Mouse (Mus musculus) MEL (cell line): ENCODE data around the gene Cela2a. TPM values are rescaled to one million over a fixed set of nuclear protein-coding genes. Genes with fewer than 3 reads are reported as not detected.

Source experiments
- DNase-seq: peaks from one replicate; pipeline ENCODE4 v3.0.0; 2011; ENCODE audit warnings: low read depth, low spot score
- H3K27ac ChIP-seq: 2 replicates; pipeline ENCODE4 v1.5.1; 2012; ENCODE audit warnings: low read depth, mild to moderate bottlenecking, control low read depth, low read length, moderate library complexity; ENCODE audit not compliant: control insufficient read depth
- H3K27me3 ChIP-seq, 2 experiments: fragments of 150-350 bp in 1 of 2; sonication (generic) in 1 of 2; 2 replicates each; pipeline ENCODE4 v1.6.1; 2012; ENCODE audit warnings: low read length in 2 of 2, mild to moderate bottlenecking in 2 of 2, improper control_type of control experiment in 1 of 2, moderate library complexity in 1 of 2; ENCODE audit not compliant: insufficient read depth in 2 of 2, control insufficient read depth in 1 of 2
- H3K36me3 ChIP-seq, 2 experiments: 2 replicates each; pipeline ENCODE4 v1.6.1; 2012 to 2014; ENCODE audit warnings: low read length in 2 of 2, improper control_type of control experiment in 1 of 2, inconsistent platforms in 1 of 2, mild to moderate bottlenecking in 1 of 2; ENCODE audit not compliant: insufficient read depth in 2 of 2, control insufficient read depth in 1 of 2
- H3K4me1 ChIP-seq, 2 experiments: fragments of 150-350 bp in 1 of 2; sonication (generic) in 1 of 2; 2 replicates each; pipeline ENCODE4 v1.6.1; 2012; ENCODE audit warnings: low read length in 2 of 2, improper control_type of control experiment in 1 of 2, mild to moderate bottlenecking in 1 of 2; ENCODE audit not compliant: insufficient read depth in 2 of 2, control insufficient read depth in 1 of 2
- H3K4me3 ChIP-seq, 2 experiments: fragments of 150-350 bp in 1 of 2; sonication (generic) in 1 of 2; 2 replicates each; pipeline ENCODE4 v1.5.1; 2012; ENCODE audit warnings: low read depth in 2 of 2, low read length in 2 of 2, mild to moderate bottlenecking in 2 of 2, moderate library complexity in 2 of 2, control low read depth in 1 of 2, improper control_type of control experiment in 1 of 2; ENCODE audit not compliant: control insufficient read depth in 1 of 2, insufficient read depth in 1 of 2
- H3K79me2 ChIP-seq: 2 replicates; pipeline ENCODE4 v1.6.1; 2012; ENCODE audit warnings: mild to moderate bottlenecking, low read length, moderate library complexity; ENCODE audit not compliant: control insufficient read depth, poor library complexity, insufficient read depth
- H3K9ac ChIP-seq: 2 replicates; pipeline ENCODE4 v1.6.1; 2012; ENCODE audit warnings: low read depth, mild to moderate bottlenecking, control low read depth, low read length, moderate library complexity; ENCODE audit not compliant: control insufficient read depth, poor library complexity, severe bottlenecking
- H3K9me3 ChIP-seq: fragments of 150-350 bp; sonication (generic); replicated peaks from 2 replicates; pipeline ENCODE4 v1.6.1; 2012; ENCODE audit warnings: mild to moderate bottlenecking, low read length, improper control_type of control experiment, moderate library complexity; ENCODE audit not compliant: insufficient read depth
- CHD2 ChIP-seq: IDR thresholded peaks from 2 replicates; pipeline ENCODE4 v1.6.1; 2011; ENCODE audit warnings: low read length, improper control_type of control experiment
- CTCF ChIP-seq, 3 experiments: IDR thresholded peaks in 2 of 3; conservative IDR thresholded peaks in 1 of 3; 2 replicates each; pipeline ENCODE4 v1.5.1; 2011 to 2012; ENCODE audit warnings: low read length in 3 of 3, low read depth in 2 of 3, mild to moderate bottlenecking in 2 of 3, improper control_type of control experiment in 1 of 3, inconsistent platforms in 1 of 3, mixed read lengths in 1 of 3, moderate library complexity in 1 of 3; ENCODE audit not compliant: control insufficient read depth in 1 of 3, insufficient read depth in 1 of 3, poor library complexity in 1 of 3, severe bottlenecking in 1 of 3
- ELF1 ChIP-seq: IDR thresholded peaks from 2 replicates; pipeline ENCODE4 v1.6.1; 2014; ENCODE audit warnings: low read depth, mild to moderate bottlenecking, inconsistent platforms, low read length, improper control_type of control experiment, moderate library complexity
- HCFC1 ChIP-seq: IDR thresholded peaks from 2 replicates; pipeline ENCODE4 v1.6.1; 2012; ENCODE audit warnings: low read depth, mild to moderate bottlenecking, inconsistent platforms, low read length, improper control_type of control experiment, moderate library complexity
- JUND ChIP-seq: IDR thresholded peaks from 2 replicates; pipeline ENCODE4 v1.6.1; 2011; ENCODE audit warnings: low read depth, mild to moderate bottlenecking, improper control_type of control experiment, low read length
- MAX ChIP-seq: IDR thresholded peaks from 2 replicates; pipeline ENCODE4 v1.6.1; 2011; ENCODE audit warnings: low read length, improper control_type of control experiment
- MAZ ChIP-seq: IDR thresholded peaks from 2 replicates; pipeline ENCODE4 v1.6.1; 2012; ENCODE audit warnings: low read depth, mild to moderate bottlenecking, inconsistent platforms, low read length, improper control_type of control experiment
- MEF2A ChIP-seq: IDR thresholded peaks from 2 replicates; pipeline ENCODE4 v1.6.1; 2014; ENCODE audit warnings: low read depth, mild to moderate bottlenecking, inconsistent platforms, low read length, improper control_type of control experiment; ENCODE audit not compliant: poor library complexity, insufficient replicate concordance, severe bottlenecking; ENCODE audit errors: extremely low read depth
- NELFE ChIP-seq: IDR thresholded peaks from 2 replicates; pipeline ENCODE4 v1.6.1; 2011; ENCODE audit warnings: low read depth, low read length, improper control_type of control experiment
- RAD21 ChIP-seq: IDR thresholded peaks from 2 replicates; pipeline ENCODE4 v1.6.1; 2011; ENCODE audit warnings: mild to moderate bottlenecking, low read depth, low read length, improper control_type of control experiment
- SIN3A ChIP-seq: IDR thresholded peaks from 2 replicates; pipeline ENCODE4 v1.6.1; 2012; ENCODE audit warnings: low read length, improper control_type of control experiment, inconsistent platforms
- SMC3 ChIP-seq: IDR thresholded peaks from 2 replicates; pipeline ENCODE4 v1.6.1; 2011; ENCODE audit warnings: low read depth, low read length, improper control_type of control experiment
- USF1 ChIP-seq: IDR thresholded peaks from 2 replicates; pipeline ENCODE4 v1.6.1; 2014; ENCODE audit warnings: low read depth, mild to moderate bottlenecking, inconsistent platforms, low read length, improper control_type of control experiment, moderate library complexity
- ZC3H11A ChIP-seq: IDR thresholded peaks from 2 replicates; pipeline ENCODE4 v1.6.1; 2012; ENCODE audit warnings: low read depth, mild to moderate bottlenecking, inconsistent platforms, low read length, improper control_type of control experiment
- ZKSCAN1 ChIP-seq: IDR thresholded peaks from 2 replicates; pipeline ENCODE4 v1.6.1; 2012; ENCODE audit warnings: low read depth, mild to moderate bottlenecking, inconsistent platforms, low read length, improper control_type of control experiment, moderate library complexity
- polyA plus RNA-seq, 2 experiments: library from polyadenylated mRNA; stranded (reverse) in 1 of 2; unstranded in 1 of 2; fragments of >175 nt in 1 of 2; fragments of >200 nt in 1 of 2; gene quantifications; 2 replicates each; pipeline versions ENCODE4 v1.2.1 to v1.2.4; 2012; ENCODE audit warnings: low replicate concordance in 2 of 2, low read depth in 1 of 2; ENCODE audit not compliant: insufficient read length in 2 of 2, insufficient read depth in 1 of 2, missing spikeins in 1 of 2
- total RNA-seq: library from RNA; depleted of rRNA; stranded (reverse); fragments of 300-350 nt; gene quantifications from 2 replicates; pipeline ENCODE4 v1.2.3, GENCODE M21; 2012

Cela2a gene
- total and polyA plus RNA-seq, 3 experiments, result not detected

DNA sequence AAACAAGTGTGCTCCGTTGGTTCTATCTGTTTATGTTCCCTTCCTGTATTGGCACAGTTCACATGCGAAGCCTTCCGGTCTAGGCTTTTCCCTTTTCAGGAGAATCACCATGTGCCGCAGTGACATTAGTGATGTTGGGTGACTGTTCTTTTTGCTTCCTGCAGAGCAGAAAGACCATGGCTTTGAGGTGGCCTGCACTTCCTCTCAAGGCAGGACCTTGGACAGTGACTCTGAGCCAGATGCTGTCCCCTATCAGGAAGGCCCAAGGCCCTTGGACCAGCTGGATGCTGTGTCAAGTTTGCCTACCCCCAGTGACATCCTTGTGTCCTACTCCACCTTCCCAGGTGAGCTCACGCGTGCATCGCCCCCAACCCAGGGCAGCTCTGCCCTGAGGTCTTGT, 14.6 kb downstream of the Cela2a start:
- no peaks in the 10 kb centered on the region for H3K79me2 ChIP-seq
- peak; percentile 37 for DNase-seq
- H3K27me3 ChIP-seq, result no peaks in the 10 kb centered on the region
- no peaks in the 10 kb centered on the region for H3K4me1 ChIP-seq
- no peaks in the 10 kb centered on the region for H3K36me3 ChIP-seq
- no peak for TF ChIP-seq CHD2
- H3K9ac ChIP-seq, result no peak overlapping the region
- H3K27ac ChIP-seq, result no peak overlapping the region
- H3K4me3 ChIP-seq, result no peak overlapping the region
- H3K9me3 ChIP-seq, result no peaks in the 10 kb centered on the region

DNA sequence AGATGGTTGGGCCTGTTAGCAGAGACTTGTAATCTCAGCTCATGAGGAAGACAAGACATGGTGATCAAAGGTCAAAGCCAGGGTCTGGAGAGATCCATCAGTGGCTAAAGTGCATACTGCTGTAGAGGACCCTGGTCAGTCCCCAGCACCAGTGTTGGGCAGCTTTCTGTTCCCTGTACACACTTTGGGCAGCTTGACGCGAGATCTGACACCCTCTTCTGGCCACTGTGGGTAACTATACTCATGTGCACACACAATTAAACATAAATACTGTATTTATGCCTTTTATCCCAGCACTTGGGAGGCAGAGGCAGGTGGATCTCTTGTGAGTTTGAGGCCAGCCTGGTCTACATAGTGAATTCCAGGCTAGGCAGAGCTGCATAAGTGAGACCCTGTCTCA, 15.0 kb downstream of the Cela2a start:
- DNase-seq, result peak; percentile 34
- no peaks in the 10 kb centered on the region for H3K9me3 ChIP-seq
- H3K4me1 ChIP-seq, result no peaks in the 10 kb centered on the region
- H3K27me3 ChIP-seq, result no peaks in the 10 kb centered on the region
- no peaks in the 10 kb centered on the region for H3K79me2 ChIP-seq
- no peak overlapping the region for H3K4me3 ChIP-seq
- peak in 1 of 3 experiments; percentile 6; a peak in 2 of 6 replicates for TF ChIP-seq CTCF (IDR thresholded peaks at IDR 0.05 in 2 of 3, conservative IDR thresholded peaks at IDR 0.05 in 1 of 3; ENCODE audit: control insufficient read depth in 1 of 3, insufficient read depth in 1 of 3, low read depth in 2 of 3, low read length in 3 of 3, poor library complexity in 1 of 3, severe bottlenecking in 1 of 3)
- peak; percentile 17; the same call in 1 of the 2 replicates for TF ChIP-seq SMC3
- no peak for TF ChIP-seq ELF1
- H3K36me3 ChIP-seq, result no peaks in the 10 kb centered on the region
- no peak overlapping the region for H3K9ac ChIP-seq
- no peak overlapping the region for H3K27ac ChIP-seq

DNA sequence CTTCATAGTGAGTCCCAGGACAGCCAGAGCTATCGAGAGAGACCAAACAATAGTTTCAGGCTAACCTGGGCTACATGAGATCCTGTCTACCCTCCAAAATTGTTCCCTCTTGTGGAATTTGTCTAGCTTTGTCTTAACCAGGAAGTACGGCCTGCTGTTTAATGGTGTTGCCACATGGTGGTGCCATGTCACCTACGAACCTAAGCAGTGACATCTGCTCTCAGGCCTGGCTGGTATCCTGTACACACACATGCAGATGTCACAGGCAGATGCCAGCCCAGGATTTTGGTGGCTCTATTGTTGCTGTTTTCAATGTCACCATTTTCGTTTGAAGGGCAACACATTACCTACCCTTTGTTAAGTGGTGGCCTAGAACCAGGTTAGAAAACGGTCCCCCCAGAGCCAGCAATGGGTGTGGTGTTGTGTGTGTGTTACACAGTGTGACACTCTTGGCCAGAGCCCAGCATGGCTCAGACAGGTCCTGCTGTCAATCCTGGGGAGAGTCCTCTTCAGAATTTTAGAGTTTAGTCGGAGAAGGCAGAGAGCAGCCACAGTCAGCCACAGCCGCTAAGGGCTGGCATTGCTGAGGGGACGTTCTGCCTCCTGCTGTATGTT, 16.0 kb downstream of the Cela2a start:
- no peaks in the 10 kb centered on the region for H3K4me1 ChIP-seq
- no peaks in the 10 kb centered on the region for H3K79me2 ChIP-seq
- TF ChIP-seq ZKSCAN1 (no peak), MAZ (no peak), USF1 (no peak), CTCF (IDR thresholded peaks at IDR 0.05 in 2 of 3, conservative IDR thresholded peaks at IDR 0.05 in 1 of 3; ENCODE audit: control insufficient read depth in 1 of 3, insufficient read depth in 1 of 3, low read depth in 2 of 3, low read length in 3 of 3, poor library complexity in 1 of 3, severe bottlenecking in 1 of 3) (peak; percentile 36 to 76 (median 50); a peak in 5 of 6 replicates), MAX (no peak), HCFC1 (no peak), SMC3 (peak; percentile 63), ZC3H11A (0 out of 2 replicates have a peak, but pooled peaks have one; percentile 18), RAD21 (peak; percentile 68), SIN3A (0 out of 2 replicates have a peak, but pooled peaks have one; percentile 20), ELF1 (peak; percentile 77), NELFE (no peak), MEF2A (no peak), JUND (no peak)
- no peaks in the 10 kb centered on the region for H3K36me3 ChIP-seq
- H3K9me3 ChIP-seq, result no peaks in the 10 kb centered on the region
- no peak overlapping the region for H3K27ac ChIP-seq
- H3K27me3 ChIP-seq, result no peaks in the 10 kb centered on the region
- H3K4me3 ChIP-seq, result no peak overlapping the region
- H3K9ac ChIP-seq, result no peak overlapping the region
- peak; percentile 78 for DNase-seq
